Mouse (Mus musculus) hindbrain, embryonic 11.5 days (tissue): ENCODE measurements at regions not wholly inside any gene's neighbourhood (a gene's known extent, or its start where the extent isn't known, plus 50 kb on each side); places are given as distances from the start of the nearest gene placed in this dataset.
"Not testable (repeated sequence)": the region's sequence is repeated elsewhere in the genome, so short reads cannot be mapped to it uniquely, and the experiment has no call there.

Source experiments
- ATAC-seq: fragments of 200-750 bp; cut with Nextera tagmentation; 2 replicates; pipeline ENCODE4 v1.8.0; 2017; ENCODE audit warnings: mild to moderate bottlenecking, moderate TSS enrichment, moderate library complexity; ENCODE audit not compliant: low FRiP score
- DNase-seq: peaks from one replicate; pipeline ENCODE4 v3.0.0-alpha.2; 2015; ENCODE audit warnings: low spot score
- H3K27ac ChIP-seq: fragments of 300-500 bp; sonication (generic); 2 replicates; pipeline ENCODE4 v1.5.1; 2014; ENCODE audit warnings: mild to moderate bottlenecking, low read depth, low read length
- H3K27me3 ChIP-seq: fragments of 300-500 bp; sonication (generic); 2 replicates; pipeline ENCODE4 v1.6.1; 2014; ENCODE audit warnings: mild to moderate bottlenecking, low read length, moderate library complexity, mixed read lengths; ENCODE audit not compliant: control insufficient read depth, insufficient read depth
- H3K36me3 ChIP-seq: fragments of 300-500 bp; sonication (generic); 2 replicates; pipeline ENCODE4 v1.6.1; 2014; ENCODE audit warnings: mild to moderate bottlenecking, low read length, moderate library complexity, mixed read lengths; ENCODE audit not compliant: control insufficient read depth, insufficient read depth
- H3K4me1 ChIP-seq: fragments of 300-500 bp; sonication (generic); replicated peaks from 2 replicates; pipeline ENCODE4 v1.6.1; 2014; ENCODE audit warnings: low read length, mixed read lengths; ENCODE audit not compliant: control insufficient read depth, insufficient read depth
- H3K4me2 ChIP-seq: fragments of 300-500 bp; sonication (generic); replicated peaks from 2 replicates; pipeline ENCODE4 v1.6.1; 2014; ENCODE audit warnings: mild to moderate bottlenecking, low read depth, low read length
- H3K4me3 ChIP-seq: fragments of 300-500 bp; sonication (generic); 2 replicates; pipeline ENCODE4 v1.5.1; 2014; ENCODE audit warnings: low read depth, low read length
- H3K9ac ChIP-seq: fragments of 300-500 bp; sonication (generic); 2 replicates; pipeline ENCODE4 v1.6.1; 2014; ENCODE audit warnings: low read depth, low read length
- H3K9me3 ChIP-seq: fragments of 300-500 bp; sonication (generic); 2 replicates; pipeline ENCODE4 v1.6.1; 2016; ENCODE audit warnings: low read length; ENCODE audit not compliant: control insufficient read depth
- WGBS: fragments of 180-500 bp; shearing (Covaris S2); extraction: QIAGEN DNeasy Blood & Tissue Kit; methylation state at CpG from one replicate; pipeline ENCODE4 v1.1.7; 2014; 5-methylcytosine and 5-hydroxymethylcytosine counted together

DNA sequence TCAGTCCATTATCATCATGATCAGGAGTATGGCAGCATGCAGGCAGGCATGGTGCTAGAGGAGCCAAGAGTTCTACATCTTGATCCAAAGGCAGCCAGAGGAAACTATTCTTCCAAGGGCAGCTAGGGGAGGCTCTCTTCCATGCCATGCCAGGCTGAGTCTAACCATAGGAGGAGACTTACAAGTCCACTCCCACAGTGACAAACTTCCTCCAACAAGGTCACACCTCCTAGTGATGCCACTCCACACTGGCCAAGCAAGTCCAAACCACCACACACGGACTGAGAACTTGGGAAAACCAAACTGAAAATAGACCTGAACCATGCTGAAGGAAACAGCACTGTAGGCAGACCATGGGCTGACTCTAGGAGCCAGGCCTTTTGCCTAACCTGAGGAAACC lies 197.4 kb downstream of the Prex1 start:
- peaks cover 6% of the 10 kb centered on the region for H3K27me3 ChIP-seq
- no peak overlapping the region for H3K4me3 ChIP-seq
- no peaks in the 10 kb centered on the region for H3K9me3 ChIP-seq
- no peak for DNase-seq
- H3K4me1 ChIP-seq, result no peaks in the 10 kb centered on the region; the same call in 1 of the 2 replicates
- H3K4me2 ChIP-seq, result no peak overlapping the region
- no peaks in the 10 kb centered on the region for H3K36me3 ChIP-seq
- no peak overlapping the region for H3K27ac ChIP-seq
- no peak for ATAC-seq
- H3K9ac ChIP-seq, result no peak overlapping the region
- 73% methylated on average over 1 of the region's 1 CpGs for whole genome bisulfite sequencing

DNA sequence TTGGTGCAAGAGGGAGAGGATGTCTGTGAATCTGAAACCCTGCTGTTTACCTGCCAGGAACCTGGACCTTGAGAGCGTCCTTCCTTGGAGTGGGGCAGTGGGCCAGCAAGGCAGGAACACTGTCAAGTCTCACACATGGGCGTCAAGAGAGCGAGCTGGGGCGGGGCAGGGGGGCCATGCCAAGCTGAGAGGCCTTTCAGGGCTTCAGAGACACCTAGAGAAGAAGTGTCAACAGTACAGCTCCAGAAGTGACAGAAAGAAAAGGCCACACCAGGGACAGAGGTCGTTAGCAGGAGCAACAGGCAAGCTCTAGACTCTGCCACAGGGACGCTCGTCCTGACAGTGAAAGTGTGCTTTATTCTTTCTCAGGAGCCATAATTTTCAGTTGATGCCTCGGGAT lies 199.0 kb downstream of the Prex1 start:
- H3K4me1 ChIP-seq, result peaks cover 2% of the 10 kb centered on the region; the same call in 1 of the 2 replicates
- DNase-seq (no peak), ATAC-seq (no peak)
- no peak overlapping the region for H3K27ac ChIP-seq
- H3K4me2 ChIP-seq, result no peak overlapping the region
- 55% methylated on average over 8 of the region's 8 CpGs for WGBS
- no peaks in the 10 kb centered on the region for H3K36me3 ChIP-seq
- H3K27me3 ChIP-seq, result peaks cover 6% of the 10 kb centered on the region
- H3K9ac ChIP-seq, result no peak overlapping the region
- H3K9me3 ChIP-seq, result no peaks in the 10 kb centered on the region
- no peak overlapping the region for H3K4me3 ChIP-seq

DNA sequence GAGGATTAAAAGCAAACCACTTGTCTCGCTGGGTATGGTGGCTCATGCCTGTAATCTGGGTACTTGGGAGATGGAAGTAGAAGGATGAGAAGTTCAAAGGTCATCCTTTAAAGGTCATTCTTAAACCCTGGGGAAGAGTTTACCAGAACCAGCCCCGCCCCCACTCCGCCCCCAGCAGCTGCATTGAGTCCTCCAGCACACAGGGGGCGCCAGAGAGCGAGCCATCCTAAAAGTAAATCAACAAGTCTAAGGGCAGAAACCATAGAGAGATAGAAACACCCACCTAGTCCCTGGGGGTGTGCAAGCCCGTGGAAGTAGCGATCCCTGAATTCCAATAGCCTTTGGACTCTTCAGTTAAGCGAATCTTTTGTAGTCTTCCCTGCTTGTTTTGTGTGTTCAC lies 201.1 kb downstream of the Prex1 start:
- 0 out of 2 replicates have a peak, but pooled peaks cover 3% of the 10 kb centered on the region for H3K9me3 ChIP-seq
- H3K4me2 ChIP-seq, result no peak overlapping the region
- no peak for ATAC-seq
- peaks cover 2% of the 10 kb centered on the region; the same call in 1 of the 2 replicates for H3K4me1 ChIP-seq
- no peaks in the 10 kb centered on the region for H3K27me3 ChIP-seq
- 72% methylated on average over 8 of the region's 8 CpGs for WGBS
- H3K9ac ChIP-seq, result no peak overlapping the region
- H3K36me3 ChIP-seq, result no peaks in the 10 kb centered on the region
- no peak overlapping the region for H3K27ac ChIP-seq
- DNase-seq, result no peak
- H3K4me3 ChIP-seq, result no peak overlapping the region

DNA sequence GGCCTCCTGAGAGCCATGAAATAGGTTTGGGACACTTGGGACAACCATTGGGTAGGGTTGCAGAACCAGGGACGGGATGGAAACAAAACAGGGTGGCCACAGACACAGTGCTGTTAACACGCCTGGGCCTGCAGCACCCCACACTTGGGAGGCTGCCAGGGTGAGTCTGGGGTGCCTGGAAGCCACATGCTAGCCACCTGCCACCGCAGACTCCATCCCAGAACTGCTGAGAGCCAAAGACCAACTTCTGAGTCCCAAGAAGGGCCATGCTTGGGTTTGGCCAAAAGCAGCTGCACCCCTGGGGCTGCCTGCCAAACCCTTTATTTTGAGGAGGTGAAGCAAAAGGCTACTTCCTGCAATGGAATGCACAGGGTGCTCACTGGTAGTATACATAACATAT lies 202.2 kb downstream of the Prex1 start:
- H3K4me1 ChIP-seq, H3K36me3 ChIP-seq, H3K9ac ChIP-seq, H3K27me3 ChIP-seq, H3K9me3 ChIP-seq, DNase-seq, H3K4me2 ChIP-seq, ATAC-seq, H3K4me3 ChIP-seq, H3K27ac ChIP-seq: not testable (repeated sequence)
- 92% methylated on average over 3 of the region's 3 CpGs for WGBS

- Histone ChIP-seq H3K27ac (no peak overlapping the region), H3K36me3 (no peaks in the 10 kb centered on the region), H3K4me3 (no peak overlapping the region), H3K4me1 (peaks cover 2% of the 10 kb centered on the region; the same call in 1 of the 2 replicates), H3K9me3 (0 out of 2 replicates have a peak, but pooled peaks cover 3% of the 10 kb centered on the region), H3K27me3 (no peaks in the 10 kb centered on the region; the same call in 1 of the 2 replicates), H3K9ac (no peak overlapping the region), H3K4me2 (no peak overlapping the region)
- no peak for ATAC-seq
- WGBS, result 87% methylated on average over 4 of the region's 4 CpGs
- no peak for DNase-seq
Measured at GRCm38 (mm10) chr2:166510776-166511175, 202.9 kb downstream of the Prex1 start.

GRCm38 (mm10) chr2:166509591-166509990 lies 204.0 kb downstream of the Prex1 start:
- H3K9ac ChIP-seq, result no peak overlapping the region
- ATAC-seq (no peak), DNase-seq (no peak)
- no peak overlapping the region for H3K4me3 ChIP-seq
- H3K4me1 ChIP-seq, result 0 out of 2 replicates have a peak, but pooled peaks cover 2% of the 10 kb centered on the region
- 68% methylated on average over 10 of the region's 10 CpGs for WGBS
- H3K27ac ChIP-seq, result no peak overlapping the region
- 0 out of 2 replicates have a peak, but pooled peaks cover 3% of the 10 kb centered on the region for H3K9me3 ChIP-seq
- H3K4me2 ChIP-seq, result no peak overlapping the region
- no peaks in the 10 kb centered on the region for H3K36me3 ChIP-seq
- H3K27me3 ChIP-seq, result no peaks in the 10 kb centered on the region; the same call in 1 of the 2 replicates

DNA sequence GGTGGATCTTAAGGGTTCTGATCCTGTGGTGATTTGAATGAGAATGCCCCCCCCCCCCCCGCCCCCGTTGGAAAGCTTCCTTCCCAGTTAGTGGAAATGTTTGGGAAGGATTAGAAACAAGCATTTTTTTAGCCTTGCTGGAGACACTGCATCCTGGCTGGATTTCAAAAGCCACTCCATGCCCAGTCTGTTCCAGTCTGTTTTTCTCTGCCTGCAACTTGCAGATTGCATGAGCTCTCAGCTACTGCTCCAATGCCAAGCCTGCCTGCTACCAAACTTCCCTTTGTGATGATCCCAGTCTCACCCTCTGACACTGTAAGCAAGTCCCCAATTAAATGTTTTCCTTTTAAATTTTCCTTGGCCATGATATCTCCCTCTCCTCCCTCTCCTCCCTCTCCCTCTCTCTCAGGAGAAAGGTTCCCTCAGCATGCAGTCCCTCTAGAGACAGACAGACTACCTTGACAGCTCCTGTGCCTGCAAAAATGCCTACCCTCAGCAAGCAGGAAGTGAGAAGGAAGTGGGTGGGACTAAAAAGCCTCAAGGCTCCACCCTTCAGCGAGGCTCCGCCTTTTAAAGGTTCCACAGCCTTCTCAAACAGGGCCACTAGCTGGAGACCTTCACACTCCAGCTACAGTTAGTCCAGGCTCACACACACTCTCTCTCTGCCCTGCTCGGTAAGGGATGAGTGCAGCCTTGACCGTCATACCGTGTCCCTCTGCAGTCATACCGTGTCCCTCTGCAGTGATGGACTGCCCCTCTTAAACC lies 204.8 kb downstream of the Prex1 start:
- Histone ChIP-seq H3K9me3 (0 out of 2 replicates have a peak, but pooled peaks cover 3% of the 10 kb centered on the region), H3K9ac (no peak overlapping the region), H3K4me3 (no peak overlapping the region), H3K4me2 (no peak overlapping the region), H3K27ac (no peak overlapping the region), H3K4me1 (0 out of 2 replicates have a peak, but pooled peaks cover 4% of the 10 kb centered on the region), H3K36me3 (no peaks in the 10 kb centered on the region), H3K27me3 (no peaks in the 10 kb centered on the region; the same call in 1 of the 2 replicates)
- WGBS, result 75% methylated on average over 8 of the region's 8 CpGs
- DNase-seq (no peak), ATAC-seq (no peak)

- H3K4me1 ChIP-seq, result 0 out of 2 replicates have a peak, but pooled peaks cover 2% of the 10 kb centered on the region
- H3K9me3 ChIP-seq, result 0 out of 2 replicates have a peak, but pooled peaks cover 3% of the 10 kb centered on the region
- H3K4me3 ChIP-seq, result no peak overlapping the region
- DNase-seq, result no peak
- no peaks in the 10 kb centered on the region; the same call in 1 of the 2 replicates for H3K27me3 ChIP-seq
- H3K27ac ChIP-seq, result no peak overlapping the region
- H3K4me2 ChIP-seq, result no peak overlapping the region
- H3K9ac ChIP-seq, result no peak overlapping the region
- H3K36me3 ChIP-seq, result no peaks in the 10 kb centered on the region
- no peak for ATAC-seq
- 56% methylated on average over 9 of the region's 9 CpGs for WGBS
Measured at GRCm38 (mm10) chr2:166505309-166505708, 208.3 kb downstream of the Prex1 start.

DNA sequence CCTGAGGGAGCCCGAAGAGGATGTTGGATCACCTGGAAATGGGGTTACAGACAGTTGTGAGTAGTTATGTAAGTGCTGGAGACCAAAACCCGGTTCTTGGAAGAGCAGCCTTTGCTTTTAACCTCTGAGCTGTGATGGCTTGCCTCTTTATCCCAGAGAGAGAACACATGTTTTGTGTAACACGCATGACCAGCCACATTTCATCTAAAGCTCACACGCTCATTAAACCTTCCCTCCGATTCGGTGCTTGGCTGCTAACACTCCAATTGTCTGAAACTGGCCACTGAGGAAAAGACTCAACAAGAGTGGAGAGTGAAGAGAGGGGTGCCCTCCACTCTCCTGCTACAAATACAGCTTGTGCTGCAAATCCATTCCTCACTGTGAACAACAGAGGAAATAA lies 210.0 kb downstream of the Prex1 start:
- Histone ChIP-seq H3K27ac (no peak overlapping the region), H3K4me2 (no peak overlapping the region), H3K27me3 (no peaks in the 10 kb centered on the region; the same call in 1 of the 2 replicates), H3K36me3 (no peaks in the 10 kb centered on the region), H3K4me3 (no peak overlapping the region), H3K9me3 (no peaks in the 10 kb centered on the region), H3K4me1 (0 out of 2 replicates have a peak, but pooled peaks cover 2% of the 10 kb centered on the region), H3K9ac (no peak overlapping the region)
- ATAC-seq, result no peak
- WGBS, result 72% methylated on average over 6 of the region's 6 CpGs
- no peak for DNase-seq
